Mouse (Mus musculus): ENCODE data around the gene Skp2.

Skp2 gene

GRCm38 (mm10) chr15:9113556-9113955 is 41.7 kb downstream of the Skp2 start:
- no peak for DNase-seq (ENCODE audit: low spot score)

GRCm38 (mm10) chr15:9111648-9112047 is 43.6 kb downstream of the Skp2 start:
- no peak for DNase-seq (ENCODE audit: low spot score)

- DNase-seq (ENCODE audit: low spot score) = no peak
These were observed 44.5 kb downstream of the Skp2 start for GRCm38 (mm10) chr15:9110526-9111347.

GRCm38 (mm10) chr15:9106303-9107074 is 48.7 kb downstream of the Skp2 start:
- no peak for DNase-seq (ENCODE audit: low spot score)

- DNase-seq (ENCODE audit: low spot score) = no peak
These were observed 54.7 kb downstream of the Skp2 start for GRCm38 (mm10) chr15:9100446-9101077.

- DNase-seq (ENCODE audit: low spot score) = no peak
These were observed 58.4 kb downstream of the Skp2 start for GRCm38 (mm10) chr15:9096865-9097264.

- peak; percentile 78 for DNase-seq (ENCODE audit: low spot score)
These were observed 60.9 kb downstream of the Skp2 start for GRCm38 (mm10) chr15:9094366-9094750.

GRCm38 (mm10) chr15:9093598-9094365 is 61.4 kb downstream of the Skp2 start:
- no peak for DNase-seq (ENCODE audit: low spot score)

GRCm38 (mm10) chr15:9090662-9091061 is 64.6 kb downstream of the Skp2 start:
- DNase-seq (ENCODE audit: low spot score) = no peak

GRCm38 (mm10) chr15:9089136-9089720 is 66.0 kb downstream of the Skp2 start:
- DNase-seq (ENCODE audit: low spot score) = peak; percentile 3

GRCm38 (mm10) chr15:9088683-9089072 is 66.5 kb downstream of the Skp2 start:
- peak; percentile 5 for DNase-seq (ENCODE audit: low spot score)

- no peak for DNase-seq (ENCODE audit: low spot score)
These were observed 67.1 kb downstream of the Skp2 start for GRCm38 (mm10) chr15:9087895-9088682.

- DNase-seq (ENCODE audit: low spot score) = no peak
These were observed 67.8 kb downstream of the Skp2 start for GRCm38 (mm10) chr15:9087421-9087820.

GRCm38 (mm10) chr15:9086813-9087212 is 68.4 kb downstream of the Skp2 start:
- DNase-seq (ENCODE audit: low spot score) = no peak

GRCm38 (mm10) chr15:9082753-9083152 is 72.5 kb downstream of the Skp2 start:
- no peak for DNase-seq (ENCODE audit: low spot score)

GRCm38 (mm10) chr15:9081294-9081693 is 73.9 kb downstream of the Skp2 start:
- no peak for DNase-seq (ENCODE audit: low spot score)

- no peak for DNase-seq (ENCODE audit: low spot score)
These were observed 75.0 kb downstream of the Skp2 start for GRCm38 (mm10) chr15:9080206-9080605.

- DNase-seq (ENCODE audit: low spot score) = no peak
These were observed 75.6 kb downstream of the Skp2 start for GRCm38 (mm10) chr15:9079626-9080025.

GRCm38 (mm10) chr15:9078481-9079300 is 76.5 kb downstream of the Skp2 start:
- no peak for DNase-seq (ENCODE audit: low spot score)

GRCm38 (mm10) chr15:9075608-9076200 is 79.5 kb downstream of the Skp2 start:
- no peak for DNase-seq (ENCODE audit: low spot score)
